Mouse (Mus musculus) heart, embryonic 14.5 days (tissue): ENCODE measurements around the gene Scrn3. TPM values are rescaled to one million over a fixed set of nuclear protein-coding genes. Genes with fewer than 3 reads are reported as not detected.

Experiments
- ATAC-seq: fragments of 200-750 bp; cut with Nextera tagmentation; 2 replicates; pipeline ENCODE4 v1.8.0; 2017; ENCODE audit warnings: low read depth, moderate TSS enrichment; ENCODE audit not compliant: insufficient number of reproducible peaks, insufficient read depth, low FRiP score
- H3K27ac ChIP-seq, 2 experiments: fragments of 200-500 bp in 1 of 2; fragments of 300-500 bp in 1 of 2; sonication (generic) in 1 of 2; replicated peaks in 1 of 2; 2 replicates each; pipeline ENCODE4 v1.5.1; 2012 to 2014; ENCODE audit warnings: low read depth in 2 of 2, low read length in 2 of 2, control low read depth in 1 of 2, mild to moderate bottlenecking in 1 of 2, mixed read lengths in 1 of 2; ENCODE audit not compliant: control insufficient read depth in 1 of 2, insufficient read depth in 1 of 2
- H3K27me3 ChIP-seq: fragments of 300-500 bp; sonication (generic); 2 replicates; pipeline ENCODE4 v1.6.1; 2014; ENCODE audit warnings: mild to moderate bottlenecking, low read length, control low read depth; ENCODE audit not compliant: control insufficient read depth, insufficient read depth
- H3K36me3 ChIP-seq: fragments of 300-500 bp; sonication (generic); 2 replicates; pipeline ENCODE4 v1.6.1; 2014; ENCODE audit warnings: mild to moderate bottlenecking, control low read depth, low read length, mixed read lengths; ENCODE audit not compliant: control insufficient read depth, insufficient read depth
- H3K4me1 ChIP-seq, 2 experiments: fragments of 200-500 bp in 1 of 2; fragments of 300-500 bp in 1 of 2; sonication (generic) in 1 of 2; 2 replicates each; pipeline ENCODE4 v1.6.1; 2012 to 2014; ENCODE audit warnings: low read length in 2 of 2, control low read depth in 1 of 2, mixed read lengths in 1 of 2; ENCODE audit not compliant: control insufficient read depth in 2 of 2, insufficient read depth in 2 of 2
- H3K4me2 ChIP-seq: fragments of 300-500 bp; sonication (generic); 2 replicates; pipeline ENCODE4 v1.6.1; 2014; ENCODE audit warnings: mild to moderate bottlenecking, low read length
- H3K4me3 ChIP-seq, 2 experiments: fragments of 200-500 bp in 1 of 2; fragments of 300-500 bp in 1 of 2; sonication (generic) in 1 of 2; 2 replicates each; pipeline ENCODE4 v1.5.1; 2012 to 2014; ENCODE audit warnings: low read length in 2 of 2, mild to moderate bottlenecking in 2 of 2, control low read depth in 1 of 2, low read depth in 1 of 2, moderate library complexity in 1 of 2; ENCODE audit not compliant: control insufficient read depth in 1 of 2, insufficient read depth in 1 of 2
- H3K9ac ChIP-seq: fragments of 300-500 bp; sonication (generic); 2 replicates; pipeline ENCODE4 v1.6.1; 2014; ENCODE audit warnings: mild to moderate bottlenecking, low read length
- H3K9me3 ChIP-seq: fragments of 300-500 bp; sonication (generic); 2 replicates; pipeline ENCODE4 v1.6.1; 2016; ENCODE audit warnings: low read length, control low read depth; ENCODE audit not compliant: control insufficient read depth
- WGBS: fragments of 180-500 bp; shearing (Covaris S2); extraction: QIAGEN DNeasy Blood & Tissue Kit; methylation state at CpG from one replicate; pipeline ENCODE4 v1.1.7; 2014; 5-methylcytosine and 5-hydroxymethylcytosine counted together
- polyA plus RNA-seq: library from polyadenylated mRNA; unstranded; fragments of >200 nt; fragmentation: Nextera tagmentation; extraction: Ambion mirVana; gene quantifications from 2 replicates; pipeline ENCODE4 v1.2.1, GENCODE M21; 2014

Scrn3 gene
- polyA plus RNA-seq, 1 experiment from 2014 or later: 13.7 TPM

GRCm38 (mm10) chr2:73386356-73387046 lies 74.1 kb downstream of the Scrn3 start, which contains the start of gene Gpr155:
Gpr155 (minus strand) TSS chr2:73386572.
- no peaks in the 10 kb centered on the region for H3K27me3 ChIP-seq
- peak within 1 kb of the TSS; percentile 59 to 81 for H3K27ac ChIP-seq
- H3K4me3 ChIP-seq: peak within 1 kb of the TSS; percentile 64 to 86
- peak; percentile 99 for ATAC-seq
- no peaks in the 10 kb centered on the region for H3K9me3 ChIP-seq
- under 1% methylated on average over 44 of the region's 44 CpGs for whole genome bisulfite sequencing
- peak within 1 kb of the TSS; percentile 72 for H3K9ac ChIP-seq
- no peaks in the 10 kb centered on the region for H3K36me3 ChIP-seq
- peak within 1 kb of the TSS; percentile 87 for H3K4me2 ChIP-seq
- peaks cover 0 to 2% of the 10 kb centered on the region in 2 experiments; a peak in 1 of 4 replicates for H3K4me1 ChIP-seq

Other genes starting within 250 kb of the Scrn3 start
- gene Ola1, start 93.7 kb upstream of the Scrn3 start, polyA plus RNA-seq: 62.7 and 67.6 TPM in 2 replicates
- gene Sp9, start 40.7 kb upstream of the Scrn3 start, polyA plus RNA-seq: not detected in 2 replicates
- 15.4 and 19.0 TPM in 2 replicates for gene Cir1, start 100 bp downstream of the Scrn3 start, polyA plus RNA-seq
- 6.0 and 6.9 TPM in 2 replicates for gene Gpr155, start 74.0 kb downstream of the Scrn3 start, polyA plus RNA-seq
- 7.0 and 7.6 TPM in 2 replicates for gene Wipf1, start 217.1 kb downstream of the Scrn3 start, polyA plus RNA-seq